Mouse (Mus musculus) lung, postnatal 36 days (tissue): ENCODE data around the gene Grip1.
A peak's percentile ranks its signal among the peaks of the same experiment; 100 is the strongest.

Experiments used
- DNase-seq: peaks from one replicate; pipeline ENCODE4 v3.0.0; 2022; ENCODE audit warnings: mixed read lengths

The Grip1 gene

GRCm38 (mm10) chr10:119778871-119779270, 325.2 kb downstream of the Grip1 start:
- DNase-seq, result no peak

- no peak for DNase-seq
Measured at GRCm38 (mm10) chr10:119779657-119780056, 326.0 kb downstream of the Grip1 start.

GRCm38 (mm10) chr10:119790507-119790906, 336.9 kb downstream of the Grip1 start:
- no peak for DNase-seq

GRCm38 (mm10) chr10:119802421-119802820, 348.8 kb downstream of the Grip1 start:
- DNase-seq, result no peak

- peak; percentile 72 for DNase-seq
Measured at GRCm38 (mm10) chr10:119803633-119804422, 350.2 kb downstream of the Grip1 start.

- DNase-seq, result no peak
Measured at GRCm38 (mm10) chr10:119804423-119804814, 350.8 kb downstream of the Grip1 start.

GRCm38 (mm10) chr10:119805082-119805481, 351.5 kb downstream of the Grip1 start:
- DNase-seq, result no peak

- DNase-seq, result no peak
Measured at GRCm38 (mm10) chr10:119806151-119806550, 352.5 kb downstream of the Grip1 start.

GRCm38 (mm10) chr10:119808384-119808783, 354.8 kb downstream of the Grip1 start:
- no peak for DNase-seq

GRCm38 (mm10) chr10:119814087-119814486, 360.5 kb downstream of the Grip1 start:
- no peak for DNase-seq

- DNase-seq, result no peak
Measured at GRCm38 (mm10) chr10:119816001-119816400, 362.4 kb downstream of the Grip1 start.

GRCm38 (mm10) chr10:119818381-119818780, 364.8 kb downstream of the Grip1 start:
- no peak for DNase-seq

- DNase-seq, result no peak
Measured at GRCm38 (mm10) chr10:119819102-119819681, 365.6 kb downstream of the Grip1 start.

- DNase-seq, result no peak
Measured at GRCm38 (mm10) chr10:119819740-119820139, 366.1 kb downstream of the Grip1 start.

- no peak for DNase-seq
Measured at GRCm38 (mm10) chr10:119820428-119820827, 366.8 kb downstream of the Grip1 start.

GRCm38 (mm10) chr10:119823691-119824090, 370.1 kb downstream of the Grip1 start:
- DNase-seq, result no peak

GRCm38 (mm10) chr10:119824521-119824920, 370.9 kb downstream of the Grip1 start:
- no peak for DNase-seq

- DNase-seq, result peak; percentile 8
Measured at GRCm38 (mm10) chr10:119830388-119830956, 376.8 kb downstream of the Grip1 start.

GRCm38 (mm10) chr10:119831086-119831485, 377.5 kb downstream of the Grip1 start:
- no peak for DNase-seq

- DNase-seq, result no peak
Measured at GRCm38 (mm10) chr10:119833334-119833733, 379.7 kb downstream of the Grip1 start.

GRCm38 (mm10) chr10:119834122-119834521, 380.5 kb downstream of the Grip1 start:
- DNase-seq, result no peak

- DNase-seq, result no peak
Measured at GRCm38 (mm10) chr10:119839645-119840044, 386.0 kb downstream of the Grip1 start.

- DNase-seq, result no peak
Measured at GRCm38 (mm10) chr10:119842004-119842403, 388.4 kb downstream of the Grip1 start.
